Mouse (Mus musculus): ENCODE results near the gene Ldb1. TPM values are rescaled to one million over a fixed set of nuclear protein-coding genes. Genes with fewer than 3 reads are reported as not detected.
A peak's percentile ranks its signal among the peaks of the same experiment; 100 is the strongest.

Ldb1 gene
- 10 to 100 TPM; 54.4 to 61.0 TPM for total RNA-seq (2021)
- long read RNA-seq, experiment 1, transcript Ldb1-206 (11 exons, 2,108 nt) = minor isoform, 6 of 45 reads
- long read RNA-seq, experiment 1, transcript Ldb1-207 (11 exons, 3,133 nt) = major isoform, 23 of 45 reads
- long read RNA-seq, experiment 1, partial matches to known transcripts = 15 of 45 reads
- long read RNA-seq, experiment 1, other reads (novel, unspliced or antisense) = 1 of 45 reads
- long read RNA-seq, experiment 2, transcript Ldb1-207 (11 exons, 3,133 nt) = major isoform, 19 of 31 reads
- long read RNA-seq, experiment 2, partial matches to known transcripts = 9 of 31 reads
- long read RNA-seq, experiment 2, other reads (novel, unspliced or antisense) = 0 of 31 reads

DNA sequence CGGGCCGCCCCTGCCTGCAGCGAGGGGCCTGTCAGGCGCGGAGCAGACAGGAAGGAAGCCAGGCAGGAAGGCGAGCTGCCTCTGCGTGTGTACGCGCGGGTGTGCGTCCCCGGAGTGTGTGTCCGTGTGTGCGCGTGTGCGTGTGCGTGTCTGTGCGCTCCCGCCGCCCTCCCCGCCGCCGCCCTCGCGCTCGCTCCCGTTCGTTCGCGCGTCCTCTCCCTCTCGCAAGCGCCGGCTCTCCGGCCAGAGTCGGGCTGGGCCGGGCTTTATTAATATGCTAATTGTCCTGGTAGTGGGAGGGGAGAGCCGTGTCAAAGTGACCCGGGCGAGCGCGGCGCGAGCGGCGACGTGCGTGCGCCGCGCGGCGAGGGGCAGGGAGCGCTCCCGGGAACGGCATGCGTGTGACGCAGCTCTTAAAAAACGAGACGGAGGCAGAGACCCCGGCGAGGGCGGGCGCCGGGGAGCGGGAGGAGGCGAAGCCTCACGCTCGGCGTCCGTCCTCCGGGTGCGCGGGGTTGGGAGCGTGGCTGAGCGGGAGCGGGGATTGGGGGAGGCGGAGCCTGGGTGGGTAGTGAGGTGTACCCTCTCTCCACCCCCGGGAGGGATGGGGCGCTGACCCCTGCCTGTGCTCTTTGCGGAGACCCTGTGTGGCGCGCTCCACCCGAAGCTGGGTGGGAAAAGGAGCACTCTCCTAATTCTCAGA lies at the start of gene Ldb1:
TSS of gene Ldb1 (minus strand) at position 222 of the 703 bp plus-strand sequence.
- DNase-seq = peak; percentile 87 to 89
- intact Hi-C loops (cut with DNase I) = no loop called here

DNA sequence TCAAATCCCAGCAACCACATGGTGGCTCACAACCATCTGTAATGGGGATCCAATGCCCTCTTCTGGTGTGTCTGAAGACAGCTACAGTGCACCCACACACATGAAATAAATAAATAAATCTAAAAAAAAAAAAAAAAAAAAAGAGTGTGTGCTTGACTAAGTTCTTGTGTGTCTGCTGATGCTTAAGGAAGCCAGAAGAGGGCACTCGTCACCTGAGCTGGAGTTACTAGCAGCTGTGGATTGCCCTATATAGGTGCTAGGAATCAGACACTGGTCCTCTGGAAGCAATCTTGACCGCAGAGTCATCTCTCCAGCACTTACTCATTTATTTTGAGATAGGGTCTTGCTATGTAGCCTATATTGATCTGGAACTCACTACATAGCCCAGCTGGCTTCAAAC lies 49.1 kb upstream of the Ldb1 start:
- DNase-seq = no peak
- intact Hi-C loops (cut with DNase I) = no loop called here

DNA sequence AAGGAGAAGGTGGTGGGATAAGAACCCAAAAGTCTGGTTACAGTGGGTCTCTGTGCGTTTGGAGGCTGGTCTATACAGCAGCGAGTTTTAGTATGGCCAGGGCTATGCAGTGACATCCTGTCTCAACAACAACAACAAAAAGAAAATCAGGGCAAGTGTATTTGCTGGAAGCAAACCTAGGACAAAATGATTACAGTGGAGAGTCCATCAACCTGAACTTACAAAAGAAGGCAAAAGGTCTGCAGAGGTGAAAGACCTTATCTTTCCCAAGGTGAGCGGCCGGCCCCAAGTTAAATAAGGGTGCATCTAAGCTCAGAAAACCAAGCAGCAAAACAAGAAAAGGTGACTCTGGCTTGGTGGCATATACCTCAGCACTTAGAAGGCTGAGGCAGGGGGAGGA lies 46.6 kb upstream of the Ldb1 start:
- intact Hi-C loops (cut with DNase I) = no loop called here
- no peak for DNase-seq

DNA sequence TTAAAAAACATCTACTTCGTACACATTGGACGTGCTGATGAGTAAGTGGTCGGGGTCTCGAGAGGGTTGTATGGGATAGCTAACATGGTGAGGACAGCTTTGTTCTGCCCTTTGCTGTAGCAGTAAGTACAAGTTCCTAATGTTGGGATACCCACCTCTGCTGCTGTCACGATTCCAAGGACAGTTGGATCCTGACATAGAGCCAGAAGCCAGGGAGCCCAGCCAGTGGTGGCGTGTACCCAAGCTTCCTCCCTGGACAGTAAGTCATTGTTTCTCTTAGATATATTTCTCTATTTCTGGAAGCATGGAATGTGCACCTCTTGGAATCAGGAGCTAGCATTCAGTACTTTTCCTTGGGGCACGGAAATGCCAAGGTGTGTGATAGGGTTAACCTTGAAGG lies 42.9 kb upstream of the Ldb1 start:
- DNase-seq = peak; percentile 58 to 66
- intact Hi-C loops (cut with DNase I) = loop anchor here (5.0 kb wide), 1 partner anchor 164 kb away; no protein-coding TSS in a partner anchor

DNA sequence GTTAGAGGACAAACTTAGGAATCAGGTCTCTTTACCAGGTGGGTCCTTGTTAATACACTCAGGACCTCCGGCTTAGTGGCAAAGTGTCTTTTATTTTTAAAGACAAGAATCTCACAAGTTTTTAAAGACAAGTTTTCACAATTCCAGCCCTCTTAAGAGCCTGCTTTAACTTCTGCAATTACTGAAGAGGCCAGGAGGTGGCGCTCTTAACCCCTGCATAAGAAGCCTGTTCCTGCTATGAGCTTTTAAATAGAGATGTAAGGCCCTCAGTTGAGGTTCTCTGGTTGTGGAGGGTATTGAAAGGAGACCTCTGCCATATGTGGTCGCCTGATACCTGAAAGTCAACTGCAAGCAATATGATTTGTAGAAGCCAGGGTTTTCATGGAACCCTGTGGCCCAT lies 41.3 kb upstream of the Ldb1 start:
- peak; percentile 49 to 70 for DNase-seq
- intact Hi-C loops (cut with DNase I) = loop anchor here (5.0 kb wide), 1 partner anchor 166 kb away; no protein-coding TSS in a partner anchor

DNA sequence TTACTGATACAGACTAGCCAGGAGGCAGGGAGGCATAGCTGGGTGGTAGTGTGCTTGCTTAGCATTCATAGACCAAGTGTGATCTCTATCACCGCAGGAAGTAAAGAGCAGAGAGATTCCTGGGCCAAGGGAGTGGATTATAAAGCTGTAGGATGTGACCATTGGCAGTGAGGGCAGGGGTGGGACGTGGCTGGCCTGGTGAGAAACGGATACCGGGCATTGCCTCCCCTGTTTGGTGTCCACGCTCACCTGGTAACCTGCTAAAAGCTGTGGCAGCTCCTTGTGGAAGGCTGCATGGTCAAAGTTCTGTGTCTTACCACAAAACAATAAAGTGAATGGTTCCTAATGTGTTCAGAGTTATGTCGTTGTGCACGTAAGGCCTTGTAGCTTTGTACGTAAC lies 40.2 kb upstream of the Ldb1 start:
- intact Hi-C loops (cut with DNase I) = loop anchor here (5.0 kb wide), 1 partner anchor 167 kb away; no protein-coding TSS in a partner anchor
- no peak for DNase-seq

DNA sequence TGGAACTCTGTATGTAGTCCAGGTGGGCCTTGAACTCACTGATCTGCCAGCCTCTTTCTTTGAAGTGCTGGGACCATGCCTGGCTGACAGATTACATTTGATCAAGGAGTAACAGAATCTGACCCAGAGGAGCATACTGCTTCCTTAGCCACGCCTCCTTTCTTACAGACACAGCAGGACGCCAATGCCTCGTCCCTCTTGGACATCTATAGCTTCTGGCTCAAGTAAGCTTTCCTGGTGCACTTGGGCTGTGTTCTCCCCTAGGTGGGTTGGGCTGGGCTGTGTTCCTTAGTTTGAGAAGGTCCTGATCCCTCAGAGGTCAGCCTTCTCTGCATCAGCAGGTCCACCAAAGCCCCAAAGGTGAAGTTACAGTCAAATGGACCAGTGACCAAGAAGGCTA lies 33.5 kb upstream of the Ldb1 start:
- DNase-seq = no peak
- intact Hi-C loops (cut with DNase I) = no loop called here

DNA sequence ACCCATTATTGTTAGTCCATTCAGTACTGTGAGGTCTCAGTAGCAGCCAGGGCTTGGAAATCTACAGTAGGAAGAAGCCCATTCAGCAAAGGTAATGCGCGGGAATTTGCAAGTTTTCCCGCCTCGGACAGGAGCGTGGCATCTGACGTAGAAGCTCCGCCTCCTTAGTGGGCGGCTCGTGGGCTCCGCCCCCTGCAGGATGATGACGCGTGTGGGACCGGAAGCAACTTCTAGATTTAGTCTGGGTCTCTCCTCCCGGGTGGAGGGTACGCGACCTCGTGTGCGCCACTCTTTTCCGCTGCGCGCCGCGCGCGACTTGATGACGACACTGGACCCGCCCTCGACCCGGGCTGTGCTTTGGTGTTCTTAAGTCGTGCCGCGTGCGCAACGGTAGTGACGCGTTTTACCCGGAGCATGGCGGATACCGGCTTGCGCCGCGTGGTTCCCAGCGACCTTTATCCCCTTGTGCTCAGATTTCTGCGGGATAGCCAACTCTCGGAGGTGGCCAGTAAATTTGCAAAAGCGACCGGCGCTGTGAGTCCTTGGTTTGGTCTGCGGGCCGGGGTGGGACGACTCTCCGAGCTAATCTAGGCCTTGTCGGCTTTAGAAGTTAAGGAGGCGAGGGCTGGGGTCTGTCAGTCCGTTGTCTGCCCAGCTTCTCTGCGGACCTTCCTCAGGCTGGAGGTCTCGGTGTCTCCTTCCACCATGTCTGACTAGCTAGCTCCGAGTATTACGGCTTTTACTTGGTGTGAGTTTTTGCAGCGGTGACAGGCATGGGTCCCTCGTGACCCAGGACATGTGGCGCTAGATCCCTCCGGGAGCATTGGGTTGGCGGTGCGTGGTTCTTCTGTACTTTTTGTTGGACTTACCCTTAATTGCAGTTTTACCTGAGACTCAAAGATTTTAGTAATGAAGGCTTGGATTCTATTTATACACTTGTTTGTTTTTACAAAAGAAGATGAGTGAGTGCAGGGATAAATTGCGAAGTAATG lies 30.9 kb upstream of the Ldb1 start, which contains the start of gene Nolc1:
TSS of gene Nolc1 (plus strand) at position 248 of the 992 bp plus-strand sequence.
- intact Hi-C loops (cut with DNase I) = loop anchor here (2.0 kb wide), 1 partner anchor 17 kb away; no protein-coding TSS in a partner anchor

DNA sequence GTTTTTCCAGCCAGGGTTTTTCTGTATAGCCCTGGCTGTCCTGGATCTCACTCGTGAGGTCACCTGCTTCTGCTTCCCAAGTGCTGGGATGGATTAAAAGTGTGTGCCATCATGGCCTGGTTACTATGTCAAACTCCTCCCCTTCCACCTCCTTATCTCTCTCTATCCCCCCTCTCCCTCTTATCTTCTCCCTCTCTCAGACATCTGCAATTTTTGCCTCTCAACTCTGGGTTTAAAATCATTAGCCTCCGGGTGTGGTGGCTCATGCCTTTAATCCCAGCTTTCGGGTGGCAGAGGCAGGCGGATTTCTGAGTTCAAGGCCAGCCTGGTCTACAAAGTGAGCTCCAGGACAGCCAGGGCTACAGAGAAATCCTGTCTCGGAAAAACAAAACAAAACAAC lies 29.3 kb upstream of the Ldb1 start:
- intact Hi-C loops (cut with DNase I) = loop anchor here (2.0 kb wide), 1 partner anchor 15 kb away; no protein-coding TSS in a partner anchor
- DNase-seq = no peak

More for the DNA sequence above, 30.9 kb upstream of the Ldb1 start, which contains the start of gene Nolc1:
- DNase-seq = peak; percentile 98 to 99

DNA sequence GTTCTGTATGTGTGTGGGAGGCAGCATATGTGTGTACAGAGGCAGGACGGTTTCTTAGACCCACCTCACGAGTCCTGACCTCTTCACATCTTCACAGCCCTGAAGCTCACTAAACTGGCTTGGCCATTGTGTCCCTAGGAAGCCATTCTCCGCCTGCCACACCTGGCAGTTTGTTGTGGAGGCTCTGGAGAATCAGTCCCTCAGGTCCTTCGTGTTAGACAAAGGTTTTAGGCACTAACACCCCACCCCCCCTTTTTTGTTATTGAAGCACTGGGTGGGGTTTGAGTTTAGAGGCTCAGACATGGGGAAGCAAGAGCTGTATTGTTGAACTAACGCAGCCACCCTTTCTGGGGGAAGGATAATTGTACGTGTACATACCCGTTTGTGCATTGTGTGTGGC lies 28.3 kb upstream of the Ldb1 start:
- intact Hi-C loops (cut with DNase I) = no loop called here
- no peak for DNase-seq

DNA sequence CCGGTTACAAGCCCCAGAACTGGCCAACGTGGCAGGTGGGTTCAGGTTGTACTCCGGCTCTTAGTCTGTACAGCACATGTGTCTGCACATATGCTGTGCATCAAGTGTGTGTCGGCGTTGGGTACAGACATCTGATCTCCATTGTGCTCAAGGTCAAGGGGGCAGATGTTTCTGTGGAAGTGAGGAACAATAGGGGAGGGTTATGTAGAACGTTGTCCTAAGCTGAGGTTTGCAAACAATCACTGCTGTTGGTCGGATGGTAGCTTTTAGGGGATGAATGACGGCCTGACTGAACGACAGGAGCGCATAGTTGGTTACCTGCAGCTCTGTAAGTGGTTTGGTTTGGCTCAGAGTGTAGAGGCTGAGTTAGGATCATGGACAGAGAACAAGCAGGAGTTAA lies 23.0 kb upstream of the Ldb1 start:
- intact Hi-C loops (cut with DNase I) = no loop called here
- no peak for DNase-seq

DNA sequence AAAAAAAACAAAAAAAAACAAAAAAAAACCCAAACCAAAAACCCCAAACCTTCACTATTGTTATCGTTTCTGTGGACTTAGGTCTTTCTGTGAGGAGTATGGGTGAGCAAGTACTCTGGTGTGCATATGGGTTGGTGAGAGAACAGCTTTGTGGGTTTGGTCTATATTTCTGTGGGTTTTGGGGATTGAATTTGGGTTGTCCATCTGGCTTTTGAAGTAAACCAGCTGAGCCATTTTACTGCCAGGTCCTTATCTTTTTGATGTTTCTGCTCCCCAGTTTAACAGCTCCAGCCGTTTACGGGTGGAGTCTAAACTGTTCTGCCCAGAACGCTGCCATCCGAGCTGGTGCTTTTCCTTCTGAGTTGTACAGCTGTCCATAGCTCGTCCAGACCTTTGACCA lies 15.8 kb upstream of the Ldb1 start:
- intact Hi-C loops (cut with DNase I) = no loop called here
- DNase-seq = no peak

DNA sequence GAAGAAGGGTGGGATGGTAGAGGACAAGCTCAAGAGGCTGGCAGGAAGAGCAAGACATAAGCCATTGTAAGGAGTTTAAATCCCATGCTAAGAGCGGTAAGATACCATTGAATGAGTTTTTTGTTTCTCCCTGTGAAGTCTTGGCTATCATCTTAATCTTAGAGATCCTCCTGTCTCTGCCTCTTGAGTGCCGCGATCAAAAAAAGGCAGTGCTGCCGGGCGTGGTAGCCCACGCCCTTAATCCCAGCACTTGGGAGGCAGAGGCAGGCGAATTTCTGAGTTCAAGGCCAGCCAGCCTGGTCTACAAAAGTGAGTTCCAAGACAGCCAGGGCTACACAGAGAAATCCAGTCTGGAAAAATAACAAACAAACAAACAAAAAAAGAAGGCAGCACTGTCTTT lies 13.5 kb upstream of the Ldb1 start:
- intact Hi-C loops (cut with DNase I) = loop anchor here (2.0 kb wide), 1 partner anchor 16 kb away; the partner anchor contains the start of gene Nolc1
- no peak for DNase-seq

DNA sequence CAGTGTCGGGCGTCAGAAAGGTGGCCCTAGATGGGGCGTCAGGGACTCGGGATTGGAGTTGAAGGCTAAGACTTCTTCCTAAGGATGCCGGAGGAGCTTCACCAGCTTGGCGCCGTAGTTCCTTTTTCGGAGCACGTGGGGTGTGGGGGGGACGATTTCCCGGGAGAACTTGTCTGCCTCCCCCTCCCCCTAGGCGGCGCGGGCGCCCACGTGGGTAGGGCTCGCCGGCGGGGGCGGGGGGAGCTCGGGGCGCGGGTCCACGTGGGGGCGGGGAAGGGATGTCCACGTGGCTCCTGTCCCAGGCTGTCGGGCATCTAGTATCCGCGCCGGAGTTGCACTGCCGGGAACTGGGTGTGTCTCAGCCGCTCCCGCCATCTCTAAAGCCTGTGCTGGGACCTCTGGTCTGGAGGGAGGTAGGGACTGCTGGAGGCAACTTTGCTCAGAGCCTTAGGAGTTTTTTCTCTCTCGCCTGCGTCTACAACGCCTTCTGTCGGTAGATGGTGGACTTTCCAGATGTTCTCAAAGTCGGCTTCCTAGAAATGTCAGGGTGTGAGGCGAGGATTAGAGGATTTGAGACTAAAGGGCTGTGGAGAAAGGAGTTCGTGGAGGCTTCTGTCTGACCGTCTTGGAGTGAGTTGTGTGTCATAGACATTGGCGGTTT lies 12.1 kb upstream of the Ldb1 start:
- intact Hi-C loops (cut with DNase I) = no loop called here
- DNase-seq = peak; percentile 84 to 85

DNA sequence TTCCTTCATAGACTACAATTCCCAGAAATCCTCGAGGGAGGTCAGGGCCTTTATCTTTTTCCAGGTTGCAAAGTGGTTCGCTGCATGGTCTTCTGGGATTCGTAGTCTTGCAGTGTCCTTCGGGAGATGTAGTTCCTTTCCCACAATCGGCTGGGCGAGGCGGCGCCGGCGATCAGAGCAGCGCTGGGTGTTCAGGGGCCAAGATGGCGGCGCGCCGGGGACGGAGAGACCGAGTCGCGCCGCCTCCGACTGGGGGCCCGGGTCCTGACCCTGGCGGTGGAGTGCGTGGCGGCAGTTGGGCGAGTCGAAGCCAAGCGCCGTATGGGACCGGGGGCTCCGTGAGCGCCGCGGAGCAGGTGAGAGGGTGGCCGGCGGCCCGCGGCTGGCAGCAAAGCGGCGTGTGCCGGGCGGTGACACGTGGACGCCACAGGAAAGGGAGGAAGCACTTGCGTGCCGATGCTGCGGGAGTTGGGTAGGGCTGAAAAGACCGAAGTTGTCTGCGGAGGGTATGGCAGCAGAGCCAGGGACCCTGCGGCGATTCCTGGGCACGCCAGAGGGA lies 11.5 kb upstream of the Ldb1 start:
- peak; percentile 90 to 93 for DNase-seq
- intact Hi-C loops (cut with DNase I) = no loop called here

DNA sequence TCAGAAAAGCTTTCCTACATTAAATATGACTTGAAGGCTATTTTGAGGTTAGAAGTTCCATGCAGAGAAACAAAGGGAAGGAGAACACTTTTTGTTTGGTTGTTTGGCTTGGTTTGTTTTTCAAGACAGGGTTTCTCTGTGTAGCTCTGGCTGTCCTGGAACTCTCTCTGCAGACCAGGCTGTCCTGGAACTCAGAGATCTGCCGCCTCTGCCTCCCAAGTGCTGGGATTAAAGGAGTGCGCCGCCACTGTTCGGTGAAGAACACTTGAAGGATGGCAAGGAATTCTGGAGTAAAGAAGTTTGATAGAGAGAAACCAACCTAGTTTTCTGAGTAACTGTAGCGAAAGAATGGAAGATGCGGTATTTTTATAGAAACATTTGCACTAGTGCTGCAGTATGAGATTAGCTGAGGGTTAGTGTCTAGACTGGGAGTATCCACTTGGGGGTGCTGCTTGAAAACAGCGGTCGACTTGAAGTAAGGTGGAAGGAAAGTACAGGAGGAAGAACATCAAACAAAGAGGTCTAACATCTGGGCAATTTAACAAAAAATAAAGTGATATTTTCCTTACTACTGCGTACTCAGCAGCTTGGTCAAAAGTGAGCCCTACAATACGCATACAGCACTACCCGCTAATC lies 10.9 kb upstream of the Ldb1 start:
- intact Hi-C loops (cut with DNase I) = no loop called here
- no peak for DNase-seq

DNA sequence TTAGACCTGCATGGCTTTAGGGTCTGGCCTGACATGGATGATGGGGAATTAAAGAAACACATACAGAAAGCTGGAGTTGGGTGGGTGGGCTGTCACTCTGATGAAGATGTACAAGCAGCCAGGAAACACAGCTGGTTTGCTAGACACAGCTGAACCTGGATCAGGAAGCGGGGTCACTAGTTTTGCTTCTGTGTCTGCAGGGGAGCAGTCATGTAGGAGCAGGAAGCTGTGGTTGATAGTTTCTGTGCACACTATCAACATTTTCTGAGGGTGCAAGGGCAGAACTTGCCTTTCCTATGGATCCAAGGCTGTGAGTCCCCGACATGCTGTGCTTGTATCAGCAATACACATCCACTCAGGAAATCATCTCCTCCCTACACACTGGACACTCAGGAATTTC lies 5.4 kb upstream of the Ldb1 start:
- intact Hi-C loops (cut with DNase I) = no loop called here
- no peak for DNase-seq

DNA sequence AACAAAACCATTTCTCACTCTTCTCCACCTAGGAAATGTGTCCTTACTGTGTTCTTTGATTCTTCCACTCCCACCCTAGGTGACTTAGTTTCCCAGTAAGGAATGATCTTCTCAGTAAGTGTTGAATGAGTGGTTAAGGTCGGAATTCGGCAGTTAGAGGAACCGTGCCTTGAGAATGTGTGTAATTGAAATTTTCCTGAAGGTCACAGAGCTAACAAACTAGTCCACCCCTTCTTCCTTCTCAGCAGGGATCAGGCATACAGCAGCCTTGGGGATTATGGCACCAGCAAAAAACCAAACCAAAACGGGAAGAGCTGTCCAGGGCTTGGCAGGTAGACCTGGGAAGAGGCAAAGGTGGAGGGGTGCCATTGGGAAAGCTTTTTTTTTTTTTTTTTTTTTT lies 4.1 kb upstream of the Ldb1 start:
- DNase-seq = no peak
- intact Hi-C loops (cut with DNase I) = no loop called here

DNA sequence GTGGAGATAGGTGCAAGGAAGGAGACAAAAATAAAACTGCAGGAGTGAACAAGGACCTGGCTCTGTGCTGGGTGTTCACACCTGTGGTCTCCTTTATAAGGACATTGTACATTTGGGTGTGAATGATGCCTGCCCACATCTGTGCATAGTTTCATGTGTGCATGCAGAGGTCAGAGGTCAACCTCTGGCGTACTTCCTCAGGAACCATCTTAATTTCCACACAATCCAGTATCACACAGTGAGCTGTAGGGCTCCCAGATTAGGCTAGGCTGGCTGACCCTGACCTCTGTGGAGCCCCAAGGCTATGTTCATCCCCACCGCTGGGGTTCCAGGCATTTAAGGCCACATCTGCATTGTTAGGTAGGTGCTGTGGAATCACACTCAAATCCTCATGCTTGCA lies 2.4 kb upstream of the Ldb1 start:
- DNase-seq = no peak
- intact Hi-C loops (cut with DNase I) = no loop called here
